Mouse (Mus musculus): ENCODE data around the gene Cdh15.

DNA sequence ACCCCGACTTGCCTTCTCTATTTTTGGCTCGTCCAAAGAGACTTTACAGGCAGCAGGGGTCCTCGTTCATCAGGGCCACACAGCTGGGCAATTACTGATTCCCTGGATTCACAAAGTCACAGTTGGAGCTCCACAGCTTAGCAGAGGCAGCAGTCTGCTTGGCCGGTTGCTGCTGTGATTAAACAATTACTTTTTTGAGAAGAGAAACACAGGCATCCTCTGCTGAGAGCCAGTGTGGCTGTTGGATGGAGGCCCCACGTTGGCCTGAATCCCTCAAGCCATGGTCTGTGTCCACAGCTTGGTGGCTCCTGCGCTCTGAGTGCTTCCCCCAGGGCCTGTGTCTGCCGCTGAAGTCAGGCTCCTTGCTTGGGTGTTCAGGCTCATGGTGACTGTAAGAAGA is 33.2 kb upstream of the Cdh15 start:
- TF ChIP-seq CTCF (IDR thresholded peaks at IDR 0.05) (no peak), POLR2A (IDR thresholded peaks at IDR 0.05; ENCODE audit: insufficient read depth, low read depth, low read length) (no peak), EP300 (IDR thresholded peaks at IDR 0.05; ENCODE audit: insufficient read depth, low read depth, low read length) (no peak)

Data from heart, adult 2 months (tissue).